Mouse (Mus musculus): ENCODE measurements at regions not wholly inside any gene's neighbourhood (a gene's known extent, or its start where the extent isn't known, plus 50 kb on each side); places are given as distances from the start of the nearest gene placed in this dataset.

GRCm38 (mm10) chr19:56102454-56103080 is 184.4 kb upstream of the Habp2 start:
- DNase-seq (ENCODE audit: low spot score in 2 of 2): no peak

GRCm38 (mm10) chr19:56105073-56105451 is 181.9 kb upstream of the Habp2 start:
- no peak for DNase-seq (ENCODE audit: low spot score in 2 of 2)

- no peak for DNase-seq (ENCODE audit: low spot score in 2 of 2)
Measured at GRCm38 (mm10) chr19:56105452-56106091, 181.4 kb upstream of the Habp2 start.

DNA sequence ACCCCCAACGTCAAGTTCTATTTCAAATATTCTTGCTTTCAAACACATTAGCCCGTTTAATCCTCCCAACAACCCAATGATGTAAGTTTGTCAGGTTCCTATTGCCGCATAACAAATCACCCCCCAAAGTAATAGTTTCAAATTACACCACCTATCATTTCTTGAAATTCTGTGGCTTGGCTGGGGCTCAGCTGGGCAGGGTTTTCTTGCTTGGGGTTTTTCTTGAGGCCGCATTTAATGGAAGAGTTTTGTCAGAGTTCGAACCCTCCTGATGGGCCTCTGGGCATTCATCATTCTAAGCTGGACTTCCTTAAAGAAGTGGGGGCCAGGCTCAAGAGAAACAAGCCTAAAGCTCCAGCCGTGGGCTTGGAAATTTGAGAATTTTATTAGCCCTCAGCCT is 178.1 kb upstream of the Habp2 start:
- DNase-seq (ENCODE audit: low spot score in 2 of 2): no peak

GRCm38 (mm10) chr19:56115552-56116284 is 171.2 kb upstream of the Habp2 start:
- DNase-seq (ENCODE audit: low spot score in 2 of 2): peak in 1 of 2 experiments; percentile 27

DNA sequence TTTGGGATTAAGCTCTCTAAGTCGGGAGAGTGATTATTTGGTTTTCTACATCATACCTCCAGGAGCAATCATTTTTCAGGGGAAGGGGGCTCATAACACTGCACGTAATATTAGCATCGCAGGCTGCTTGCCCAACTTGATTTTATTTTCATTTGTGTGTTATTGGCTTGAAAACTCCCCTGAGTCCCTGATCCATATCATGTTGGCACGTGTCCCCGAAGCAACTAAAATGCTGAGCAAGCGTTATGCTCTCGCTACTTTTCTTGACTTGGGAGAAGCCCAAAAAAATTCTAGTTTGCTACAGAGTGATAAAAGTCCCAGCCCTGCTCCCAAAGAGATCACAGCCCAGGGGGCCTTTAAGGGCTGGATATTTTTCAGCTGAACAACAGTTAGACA is 170.7 kb upstream of the Habp2 start:
- no peak for DNase-seq (ENCODE audit: low spot score in 2 of 2)

DNA sequence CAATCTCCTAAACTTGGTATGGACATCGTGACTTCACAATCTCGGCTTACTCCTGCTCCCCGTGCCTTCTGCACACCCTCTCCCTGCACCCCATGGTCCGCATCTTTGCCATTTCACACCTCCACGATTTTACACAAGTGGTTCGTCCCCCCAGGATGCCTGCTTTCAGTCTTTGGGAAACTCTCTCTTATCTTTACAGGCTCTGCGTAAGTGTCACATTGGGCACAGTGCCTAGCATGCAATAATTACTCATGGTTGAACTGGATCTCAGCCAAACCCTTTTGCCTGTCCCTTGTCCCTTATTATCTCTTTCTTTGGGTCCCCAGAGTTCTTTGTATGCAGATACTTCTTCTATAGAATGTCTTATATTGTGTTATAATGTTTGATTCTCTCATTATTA is 166.2 kb upstream of the Habp2 start:
- no peak for DNase-seq (ENCODE audit: low spot score in 2 of 2)

DNA sequence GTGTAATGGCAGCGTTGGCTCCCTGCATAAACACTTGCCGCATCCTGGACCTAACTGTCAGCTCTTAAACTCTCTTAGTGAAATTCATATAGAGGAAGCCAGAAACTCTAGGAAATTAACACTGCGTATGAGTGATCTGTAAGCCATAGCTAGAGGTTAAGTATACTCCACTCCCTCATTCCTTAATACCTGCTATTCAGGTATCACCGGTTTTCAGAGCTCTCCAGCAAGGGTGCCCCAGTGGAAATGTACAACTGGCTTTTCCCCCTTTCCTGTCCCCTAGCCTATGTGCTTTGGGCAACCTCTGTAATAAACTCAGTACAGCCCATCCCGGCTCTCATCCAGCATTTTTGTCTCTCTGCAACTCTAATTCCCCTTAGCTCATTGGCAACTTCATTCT is 164.8 kb upstream of the Habp2 start:
- DNase-seq (ENCODE audit: low spot score in 2 of 2): no peak

DNA sequence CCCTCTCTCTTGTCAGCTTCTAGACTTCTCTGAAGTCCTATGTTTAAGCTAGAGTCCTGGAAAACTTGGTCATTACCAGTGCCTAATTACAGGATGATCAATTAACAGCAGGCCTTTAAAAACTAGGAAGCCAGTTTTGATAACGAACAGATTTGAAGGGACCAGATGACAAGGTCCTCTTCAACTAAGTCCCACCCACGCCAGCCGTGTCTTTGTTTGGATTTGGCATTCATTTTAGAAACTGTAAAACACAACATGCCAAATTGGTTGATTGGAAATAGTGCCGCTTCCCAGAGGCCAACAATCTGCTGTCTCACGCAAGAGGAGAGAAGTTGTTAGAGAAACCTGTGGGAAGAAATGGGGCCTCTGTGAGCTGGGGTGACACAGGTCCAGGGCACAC is 155.4 kb upstream of the Habp2 start:
- DNase-seq (ENCODE audit: low spot score in 2 of 2): no peak

- no peak for DNase-seq (ENCODE audit: low spot score in 2 of 2)
Measured at GRCm38 (mm10) chr19:56132911-56133562, 153.9 kb upstream of the Habp2 start.

- DNase-seq (ENCODE audit: low spot score in 2 of 2): no peak
Measured at GRCm38 (mm10) chr19:56133565-56133964, 153.4 kb upstream of the Habp2 start.

GRCm38 (mm10) chr19:56134081-56134818 is 152.7 kb upstream of the Habp2 start:
- DNase-seq (ENCODE audit: low spot score in 2 of 2): peak; percentile 32 to 58

DNA sequence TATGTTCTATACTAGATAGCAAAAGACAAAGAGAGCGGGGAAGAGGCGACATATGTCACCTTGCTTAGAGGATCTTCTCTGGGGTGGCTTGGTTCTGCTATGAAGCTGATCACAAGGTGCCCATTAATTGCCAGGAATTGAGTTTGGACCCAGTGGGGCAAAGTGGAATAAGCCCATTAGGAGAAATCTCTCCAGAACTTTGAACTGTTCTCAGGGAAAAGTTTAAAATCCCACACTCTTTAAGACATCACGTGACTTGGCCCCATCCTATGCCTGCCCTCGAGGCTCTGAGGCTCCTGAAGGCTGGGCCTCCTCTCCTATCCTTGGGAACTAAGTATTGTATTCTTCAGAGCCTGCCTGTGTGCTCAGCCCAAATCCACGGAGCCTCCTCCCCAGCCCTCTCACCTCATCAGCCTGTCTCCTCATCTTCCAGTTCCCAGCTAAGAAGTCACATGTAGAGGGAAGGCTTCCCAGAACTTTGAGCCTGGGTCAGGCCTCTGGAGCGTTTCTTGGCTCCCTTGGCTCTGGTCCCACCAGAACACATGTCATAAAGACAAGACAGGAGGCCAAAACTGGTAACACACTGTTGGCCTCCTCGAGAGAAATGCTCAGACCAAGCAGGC is 151.5 kb upstream of the Habp2 start:
- peak; percentile 22 to 60 for DNase-seq (ENCODE audit: low spot score in 2 of 2)

- DNase-seq (ENCODE audit: low spot score in 2 of 2): no peak
Measured at GRCm38 (mm10) chr19:56140540-56140939, 146.4 kb upstream of the Habp2 start.

- no peak for DNase-seq (ENCODE audit: low spot score in 2 of 2)
Measured at GRCm38 (mm10) chr19:56144221-56144620, 142.7 kb upstream of the Habp2 start.

GRCm38 (mm10) chr19:56157120-56157519 is 129.8 kb upstream of the Habp2 start:
- DNase-seq (ENCODE audit: low spot score in 2 of 2): no peak

GRCm38 (mm10) chr19:56162156-56162555 is 124.8 kb upstream of the Habp2 start:
- peak; percentile 41 to 67 for DNase-seq (ENCODE audit: low spot score in 2 of 2)

- peak in 1 of 2 experiments; percentile 47 for DNase-seq (ENCODE audit: low spot score in 2 of 2)
Measured at GRCm38 (mm10) chr19:56169133-56169997, 117.6 kb upstream of the Habp2 start.

- DNase-seq (ENCODE audit: low spot score in 2 of 2): no peak
Measured at GRCm38 (mm10) chr19:56169998-56170274, 117.0 kb upstream of the Habp2 start.

- DNase-seq (ENCODE audit: low spot score in 2 of 2): no peak
Measured at GRCm38 (mm10) chr19:56172454-56172853, 114.5 kb upstream of the Habp2 start.

Data from gastrocnemius, adult 8-10 months (tissue).